Mouse (Mus musculus): ENCODE results near the gene Coro6.

The Coro6 gene

GRCm38 (mm10) chr11:77513811-77514170 is 51.6 kb downstream of the Coro6 start:
- peak; percentile 60 for DNase-seq (ENCODE audit: low spot score)

GRCm38 (mm10) chr11:77514281-77514831 is 52.1 kb downstream of the Coro6 start:
- peak; percentile 55 for DNase-seq (ENCODE audit: low spot score)

- DNase-seq (ENCODE audit: low spot score): peak; percentile 87
These were observed 52.8 kb downstream of the Coro6 start, which contains the start of gene Abhd15 for GRCm38 (mm10) chr11:77514832-77515636. Gene Abhd15, plus strand, starts transcription at chr11:77515121.

GRCm38 (mm10) chr11:77515637-77516552 is 53.7 kb downstream of the Coro6 start, which contains the start of gene Trp53i13:
Gene Trp53i13, minus strand, starts transcription at chr11:77515980.
- peak; percentile 39 for DNase-seq (ENCODE audit: low spot score)

GRCm38 (mm10) chr11:77516553-77517425 is 54.6 kb downstream of the Coro6 start:
- no peak for DNase-seq (ENCODE audit: low spot score)

- DNase-seq (ENCODE audit: low spot score): no peak
These were observed 56.0 kb downstream of the Coro6 start for GRCm38 (mm10) chr11:77518051-77518798.

GRCm38 (mm10) chr11:77519043-77519442 is 56.8 kb downstream of the Coro6 start, which contains the start of gene Gm10392:
Gene Gm10392, minus strand, starts transcription at chr11:77519198.
- DNase-seq (ENCODE audit: low spot score): no peak

All from embryo, embryonic 10.5 days (tissue).